In the genomic region with DNA sequence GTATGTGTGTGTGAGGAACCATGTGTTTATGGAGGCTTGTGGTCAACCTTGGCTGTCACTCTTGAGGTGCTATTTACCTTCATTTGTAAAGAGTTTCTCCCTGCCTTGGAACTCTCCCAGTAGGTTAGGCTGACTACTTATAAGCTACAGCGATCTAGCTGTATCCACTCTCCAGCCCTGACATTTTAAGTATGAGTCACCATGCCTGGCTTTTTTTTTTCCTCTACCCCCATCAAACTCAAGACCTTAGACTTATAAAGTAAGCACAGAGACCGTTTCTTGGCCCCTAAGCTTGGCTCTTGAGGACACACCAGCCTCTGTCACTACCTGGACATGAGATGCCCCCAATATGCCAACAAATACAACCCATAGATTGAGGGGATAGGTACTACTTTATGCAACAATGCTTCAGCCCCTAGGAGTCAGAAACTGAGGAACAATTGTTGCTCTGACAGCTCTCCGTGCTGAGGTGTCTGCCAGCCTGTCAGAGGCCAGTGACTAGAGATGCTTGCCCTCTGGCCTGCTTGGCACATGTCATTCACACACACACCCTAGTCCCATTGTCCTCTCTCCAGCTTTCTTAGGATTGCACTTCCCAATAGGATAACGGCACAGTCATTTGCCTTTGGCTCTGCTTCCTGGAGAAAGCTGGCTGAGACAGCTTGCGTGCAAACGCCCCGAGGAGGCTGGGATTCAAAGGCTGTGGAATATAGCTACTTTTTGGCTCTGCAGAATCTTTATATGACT, we compare ENCODE assay signal across 22 mouse cellular contexts.
DNase-seq lines count a peak whose midpoint lies in the region; ATAC-seq and TF ChIP-seq lines count a peak whose summit lies in the region.
"Had no signal": no experiment of that assay in that cellular context is flagged by ENCODE, and none has a peak within 500 bp of the region (broad histone marks: within the 10 kb centered on the region; RNA-seq: fewer than 3 reads in every experiment).

No protein-coding gene starts in this region.

- peak; percentile 22 for DNase-seq in adrenal gland, adult 8-10 months
- DNase-seq in adrenal gland, postnatal 25 days = no peak
- DNase-seq in heart, adult 18-20 months = peak; percentile 20 to 43
- DNase-seq in heart, postnatal 4 days = no peak
- peak; percentile 67 for DNase-seq in midbrain, embryonic 11.5 days (ENCODE audit: low spot score, missing footprints)
- DNase-seq in midbrain, embryonic 14.5 days = no peak
- peak; percentile 36 for DNase-seq in brain, embryonic 14.5 days (ENCODE audit: low read depth)
- DNase-seq in testis, postnatal 10 days (ENCODE audit: low spot score) = no peak
- DNase-seq: cerebellum, adult 9-10 months; gastrocnemius, postnatal 36 days; kidney, adult 2 months; layer of hippocampus, adult 9-11 months; liver, embryonic 13.5 days; lung, adult 2 months; right cerebral cortex, adult 18-20 months had no signal

- ATAC-seq in midbrain, embryonic 11.5 days (ENCODE audit: low FRiP score) = no peak
- ATAC-seq in midbrain, embryonic 14.5 days (ENCODE audit: low FRiP score, low TSS enrichment) = no peak
- ATAC-seq: Patski had no signal

- no peak overlapping the region for H3K9ac ChIP-seq in midbrain, embryonic 11.5 days (ENCODE audit: low read length)
- no peak overlapping the region for H3K9ac ChIP-seq in midbrain, embryonic 14.5 days (replicated peaks; ENCODE audit: low read length)
- H3K9ac ChIP-seq: hindbrain, embryonic 15.5 days; liver, embryonic 13.5 days; neural tube, embryonic 15.5 days had no signal

- H3K36me3 ChIP-seq in midbrain, embryonic 11.5 days (ENCODE audit: control insufficient read depth, insufficient read depth, low read length) = no peaks in the 10 kb centered on the region
- no peaks in the 10 kb centered on the region for H3K36me3 ChIP-seq in midbrain, embryonic 14.5 days (ENCODE audit: control insufficient read depth, insufficient read depth, low read length)
- H3K36me3 ChIP-seq: embryonic facial prominence, embryonic 10.5 days; hindbrain, embryonic 15.5 days; liver, embryonic 13.5 days; neural tube, embryonic 15.5 days had no signal

- TF ChIP-seq POLR2A in brain, embryonic 14.5 days (IDR thresholded peaks at IDR 0.05; ENCODE audit: borderline replicate concordance, extremely low read depth, insufficient read depth, insufficient read length, poor library complexity, severe bottlenecking) = no peak

- TF ChIP-seq CTCF in brain, embryonic 14.5 days (IDR thresholded peaks at IDR 0.05; ENCODE audit: borderline replicate concordance, extremely low read depth, insufficient read depth, insufficient read length) = no peak

- H3K4me2 ChIP-seq in midbrain, embryonic 11.5 days = no peak overlapping the region
- H3K4me2 ChIP-seq in midbrain, embryonic 14.5 days (ENCODE audit: low read length) = no peak overlapping the region
- H3K4me2 ChIP-seq: heart, embryonic 11.5 days; hindbrain, embryonic 15.5 days; liver, embryonic 13.5 days; neural tube, embryonic 15.5 days had no signal

- no peaks in the 10 kb centered on the region for H3K9me3 ChIP-seq in midbrain, embryonic 11.5 days (ENCODE audit: control insufficient read depth, low read length)
- H3K9me3 ChIP-seq in midbrain, embryonic 14.5 days (ENCODE audit: control insufficient read depth, low read length) = no peaks in the 10 kb centered on the region
- H3K9me3 ChIP-seq: embryonic facial prominence, embryonic 10.5 days; hindbrain, embryonic 15.5 days; liver, embryonic 13.5 days; neural tube, embryonic 15.5 days had no signal

- H3K27ac ChIP-seq in midbrain, embryonic 11.5 days (ENCODE audit: low read depth, low read length) = no peak overlapping the region
- no peak overlapping the region for H3K27ac ChIP-seq in midbrain, embryonic 14.5 days (replicated peaks; ENCODE audit: low read depth, low read length)
- H3K27ac ChIP-seq: embryonic facial prominence, embryonic 10.5 days; hindbrain, embryonic 15.5 days; kidney, postnatal 0 days; liver, embryonic 13.5 days; macrophage; neural tube, embryonic 15.5 days had no signal

- no peaks in the 10 kb centered on the region for H3K4me1 ChIP-seq in midbrain, embryonic 11.5 days (ENCODE audit: control insufficient read depth, insufficient read depth, low read length)
- H3K4me1 ChIP-seq in midbrain, embryonic 14.5 days (ENCODE audit: control insufficient read depth, insufficient read depth, low read length) = peaks cover 6% of the 10 kb centered on the region; the same call in 1 of the 2 replicates
- H3K4me1 ChIP-seq: hindbrain, embryonic 15.5 days; liver, embryonic 13.5 days; neural tube, embryonic 15.5 days had no signal

- WGBS in midbrain, embryonic 11.5 days = 77% methylated on average over 7 of the region's 7 CpGs
- WGBS in midbrain, embryonic 14.5 days = 72% methylated on average over 7 of the region's 7 CpGs

- no peak overlapping the region for H3K4me3 ChIP-seq in midbrain, embryonic 11.5 days (ENCODE audit: low read depth, low read length)
- no peak overlapping the region for H3K4me3 ChIP-seq in midbrain, embryonic 14.5 days (replicated peaks; ENCODE audit: low read depth, low read length)
- H3K4me3 ChIP-seq: embryonic facial prominence, embryonic 10.5 days; hindbrain, embryonic 15.5 days; liver, embryonic 13.5 days; neural tube, embryonic 15.5 days had no signal

- no peaks in the 10 kb centered on the region; the same call in 1 of the 2 replicates for H3K27me3 ChIP-seq in midbrain, embryonic 11.5 days (ENCODE audit: control insufficient read depth, insufficient read depth, low read length)
- no peaks in the 10 kb centered on the region for H3K27me3 ChIP-seq in midbrain, embryonic 14.5 days (ENCODE audit: control insufficient read depth, insufficient read depth, low read length)
- H3K27me3 ChIP-seq: hindbrain, embryonic 15.5 days; liver, embryonic 13.5 days had no signal

Comparison
In these comparisons a context has a peak if more than half of its experiments do, and no peak if none do; other contexts are left out.
1. DNase-seq: peak in adrenal gland, adult 8-10 months (single experiment), heart, adult 18-20 months (2 of 2), midbrain, embryonic 11.5 days (single experiment) and brain, embryonic 14.5 days (single experiment); none in adrenal gland, postnatal 25 days (single experiment), heart, postnatal 4 days (single experiment), midbrain, embryonic 14.5 days (single experiment) and testis, postnatal 10 days (single experiment).